Mouse (Mus musculus): ENCODE measurements around the gene Chrnb2. TPM values are rescaled to one million over a fixed set of nuclear protein-coding genes. Genes with fewer than 3 reads are reported as not detected.
"Not testable (repeated sequence)": the region's sequence is repeated elsewhere in the genome, so short reads cannot be mapped to it uniquely, and the experiment has no call there.

Chrnb2 gene
- total and polyA plus RNA-seq, 2 experiments from 2014 or later = 0.11 to 0.20 TPM

GRCm38 (mm10) chr3:89807171-89807570 lies 42.7 kb upstream of the Chrnb2 start:
- no peak for DNase-seq (ENCODE audit: low spot score)
- 86% methylated on average over 3 of the region's 3 CpGs for WGBS
- ATAC-seq (ENCODE audit: insufficient read depth, low read depth) = no peak
- Histone ChIP-seq H3K9me3 (replicated peaks; ENCODE audit: control insufficient read depth, low read length) (no peaks in the 10 kb centered on the region), H3K9ac (replicated peaks; ENCODE audit: low read depth, low read length) (no peak overlapping the region), H3K36me3 (replicated peaks; ENCODE audit: control insufficient read depth, insufficient read depth, low read length) (no peaks in the 10 kb centered on the region), H3K4me1 (ENCODE audit: control insufficient read depth, insufficient read depth) (no peaks in the 10 kb centered on the region), H3K4me2 (ENCODE audit: low read depth, low read length) (no peak overlapping the region), H3K27me3 (ENCODE audit: control insufficient read depth, insufficient read depth, low read length) (no peaks in the 10 kb centered on the region), H3K27ac (ENCODE audit: low read depth) (no peak overlapping the region), H3K4me3 (ENCODE audit: low read depth, low read length) (no peak overlapping the region)
- no peak for TF ChIP-seq CTCF (IDR thresholded peaks at IDR 0.05; ENCODE audit: low read depth)
- TF ChIP-seq EP300 (IDR thresholded peaks at IDR 0.05; ENCODE audit: low read depth) = no peak

GRCm38 (mm10) chr3:89806751-89807150 lies 42.3 kb upstream of the Chrnb2 start:
- DNase-seq (ENCODE audit: low spot score) (no peak), ATAC-seq (ENCODE audit: insufficient read depth, low read depth) (no peak)
- Histone ChIP-seq H3K9ac (replicated peaks; ENCODE audit: low read depth, low read length) (no peak overlapping the region), H3K4me1 (ENCODE audit: control insufficient read depth, insufficient read depth) (no peaks in the 10 kb centered on the region), H3K9me3 (replicated peaks; ENCODE audit: control insufficient read depth, low read length) (no peaks in the 10 kb centered on the region), H3K27me3 (ENCODE audit: control insufficient read depth, insufficient read depth, low read length) (no peaks in the 10 kb centered on the region), H3K4me2 (ENCODE audit: low read depth, low read length) (no peak overlapping the region), H3K36me3 (replicated peaks; ENCODE audit: control insufficient read depth, insufficient read depth, low read length) (no peaks in the 10 kb centered on the region), H3K4me3 (ENCODE audit: low read depth, low read length) (no peak overlapping the region), H3K27ac (ENCODE audit: low read depth) (no peak overlapping the region)
- peak; percentile 14 for TF ChIP-seq CTCF (IDR thresholded peaks at IDR 0.05; ENCODE audit: low read depth)
- no peak for TF ChIP-seq EP300 (IDR thresholded peaks at IDR 0.05; ENCODE audit: low read depth)
- WGBS = 91% methylated on average over 2 of the region's 2 CpGs

- Histone ChIP-seq H3K9me3 (replicated peaks; ENCODE audit: control insufficient read depth, low read length) (no peaks in the 10 kb centered on the region), H3K4me3 (ENCODE audit: low read depth, low read length) (no peak overlapping the region), H3K4me2 (ENCODE audit: low read depth, low read length) (no peak overlapping the region), H3K4me1 (ENCODE audit: control insufficient read depth, insufficient read depth) (no peaks in the 10 kb centered on the region), H3K27me3 (ENCODE audit: control insufficient read depth, insufficient read depth, low read length) (no peaks in the 10 kb centered on the region), H3K27ac (ENCODE audit: low read depth) (no peak overlapping the region), H3K36me3 (replicated peaks; ENCODE audit: control insufficient read depth, insufficient read depth, low read length) (no peaks in the 10 kb centered on the region), H3K9ac (replicated peaks; ENCODE audit: low read depth, low read length) (no peak overlapping the region)
- WGBS = 55% methylated on average over 4 of the region's 4 CpGs
- ATAC-seq (ENCODE audit: insufficient read depth, low read depth) = no peak
- DNase-seq (ENCODE audit: low spot score) = no peak
- no peak for TF ChIP-seq CTCF (IDR thresholded peaks at IDR 0.05; ENCODE audit: low read depth)
- no peak for TF ChIP-seq EP300 (IDR thresholded peaks at IDR 0.05; ENCODE audit: low read depth)
These were observed 40.7 kb upstream of the Chrnb2 start for GRCm38 (mm10) chr3:89805179-89805578.

GRCm38 (mm10) chr3:89802876-89803275 lies 38.4 kb upstream of the Chrnb2 start:
- ATAC-seq (ENCODE audit: insufficient read depth, low read depth) (no peak), DNase-seq (ENCODE audit: low spot score) (no peak)
- Histone ChIP-seq H3K4me1 (ENCODE audit: control insufficient read depth, insufficient read depth) (no peaks in the 10 kb centered on the region; the same call in 1 of the 2 replicates), H3K9ac (replicated peaks; ENCODE audit: low read depth, low read length) (no peak overlapping the region), H3K4me2 (ENCODE audit: low read depth, low read length) (no peak overlapping the region), H3K27me3 (ENCODE audit: control insufficient read depth, insufficient read depth, low read length) (no peaks in the 10 kb centered on the region), H3K4me3 (ENCODE audit: low read depth, low read length) (no peak overlapping the region), H3K36me3 (replicated peaks; ENCODE audit: control insufficient read depth, insufficient read depth, low read length) (no peaks in the 10 kb centered on the region), H3K27ac (ENCODE audit: low read depth) (no peak overlapping the region), H3K9me3 (replicated peaks; ENCODE audit: control insufficient read depth, low read length) (no peaks in the 10 kb centered on the region)
- TF ChIP-seq CTCF (IDR thresholded peaks at IDR 0.05; ENCODE audit: low read depth) (no peak), EP300 (IDR thresholded peaks at IDR 0.05; ENCODE audit: low read depth) (no peak)
- 79% methylated on average over 15 of the region's 15 CpGs for WGBS

GRCm38 (mm10) chr3:89801507-89801847 lies 37.0 kb upstream of the Chrnb2 start:
- no peak overlapping the region for H3K27ac ChIP-seq (ENCODE audit: low read depth)
- no peak overlapping the region for H3K4me2 ChIP-seq (ENCODE audit: low read depth, low read length)
- H3K9ac ChIP-seq (replicated peaks; ENCODE audit: low read depth, low read length) = no peak overlapping the region
- H3K4me3 ChIP-seq (ENCODE audit: low read depth, low read length) = no peak overlapping the region
- no peaks in the 10 kb centered on the region; the same call in 1 of the 2 replicates for H3K4me1 ChIP-seq (ENCODE audit: control insufficient read depth, insufficient read depth)
- H3K36me3 ChIP-seq (replicated peaks; ENCODE audit: control insufficient read depth, insufficient read depth, low read length) = no peaks in the 10 kb centered on the region
- H3K27me3 ChIP-seq (ENCODE audit: control insufficient read depth, insufficient read depth, low read length) = no peaks in the 10 kb centered on the region
- H3K9me3 ChIP-seq (replicated peaks; ENCODE audit: control insufficient read depth, low read length) = no peaks in the 10 kb centered on the region
- peak; percentile 70; the same call in 1 of the 2 replicates for ATAC-seq (ENCODE audit: insufficient read depth, low read depth)
- TF ChIP-seq CTCF (IDR thresholded peaks at IDR 0.05; ENCODE audit: low read depth) (no peak), EP300 (IDR thresholded peaks at IDR 0.05; ENCODE audit: low read depth) (no peak)
- WGBS = 25% methylated on average over 3 of the region's 3 CpGs
- DNase-seq (ENCODE audit: low spot score) = peak; percentile 56

- ATAC-seq (ENCODE audit: insufficient read depth, low read depth) = no peak
- Histone ChIP-seq H3K27ac (ENCODE audit: low read depth) (no peak overlapping the region), H3K4me2 (ENCODE audit: low read depth, low read length) (no peak overlapping the region), H3K36me3 (replicated peaks; ENCODE audit: control insufficient read depth, insufficient read depth, low read length) (no peaks in the 10 kb centered on the region), H3K9me3 (replicated peaks; ENCODE audit: control insufficient read depth, low read length) (no peaks in the 10 kb centered on the region), H3K9ac (replicated peaks; ENCODE audit: low read depth, low read length) (no peak overlapping the region), H3K27me3 (ENCODE audit: control insufficient read depth, insufficient read depth, low read length) (no peaks in the 10 kb centered on the region), H3K4me1 (ENCODE audit: control insufficient read depth, insufficient read depth) (no peaks in the 10 kb centered on the region; the same call in 1 of the 2 replicates), H3K4me3 (ENCODE audit: low read depth, low read length) (no peak overlapping the region)
- no peak for DNase-seq (ENCODE audit: low spot score)
- TF ChIP-seq EP300 (IDR thresholded peaks at IDR 0.05; ENCODE audit: low read depth) (no peak), CTCF (IDR thresholded peaks at IDR 0.05; ENCODE audit: low read depth) (no peak)
- 67% methylated on average over 5 of the region's 5 CpGs for WGBS
These were observed 36.5 kb upstream of the Chrnb2 start for GRCm38 (mm10) chr3:89800774-89801506.

- not testable (repeated sequence) for H3K4me1 ChIP-seq (ENCODE audit: control insufficient read depth, insufficient read depth); H3K9me3 ChIP-seq (replicated peaks; ENCODE audit: control insufficient read depth, low read length); H3K9ac ChIP-seq (replicated peaks; ENCODE audit: low read depth, low read length); H3K27me3 ChIP-seq (ENCODE audit: control insufficient read depth, insufficient read depth, low read length); ATAC-seq (ENCODE audit: insufficient read depth, low read depth); DNase-seq (ENCODE audit: low spot score); H3K36me3 ChIP-seq (replicated peaks; ENCODE audit: control insufficient read depth, insufficient read depth, low read length); H3K4me2 ChIP-seq (ENCODE audit: low read depth, low read length); H3K27ac ChIP-seq (ENCODE audit: low read depth); H3K4me3 ChIP-seq (ENCODE audit: low read depth, low read length)
- WGBS = 54% methylated on average over 3 of the region's 3 CpGs
These were observed 35.6 kb upstream of the Chrnb2 start for GRCm38 (mm10) chr3:89800078-89800477.
